Mouse (Mus musculus): Measurements from ENCODE around the gene Tmeff2. TPM values are rescaled to one million over a fixed set of nuclear protein-coding genes. Genes with fewer than 3 reads are reported as not detected.

Gene Tmeff2
- polyA plus RNA-seq, 1 experiment from 2014 or later, result 7.0 TPM

DNA sequence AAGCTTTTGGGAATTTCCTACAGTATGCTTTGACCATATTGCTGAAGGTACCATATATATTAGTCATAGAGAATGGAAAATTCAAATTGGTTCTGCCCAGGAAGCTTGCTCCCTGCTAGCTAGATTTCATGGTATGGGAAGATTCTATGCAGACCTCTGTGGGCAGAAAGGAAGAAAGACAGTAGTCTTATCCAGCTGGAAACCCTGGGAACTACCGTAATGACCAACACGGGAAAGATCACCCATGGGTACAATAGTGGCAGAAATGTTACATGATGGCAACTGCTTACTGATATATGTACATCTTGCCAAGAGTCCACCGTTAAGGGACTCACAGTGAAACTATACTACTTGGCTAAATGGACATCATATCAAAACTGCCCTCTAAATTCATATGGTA, 189.4 kb downstream of the Tmeff2 start:
- Histone ChIP-seq H3K27ac (ENCODE audit: low read depth, low read length) (no peak overlapping the region), H3K27me3 (ENCODE audit: control insufficient read depth, insufficient read depth, low read length) (no peaks in the 10 kb centered on the region), H3K4me2 (no peak overlapping the region), H3K36me3 (ENCODE audit: control insufficient read depth, insufficient read depth, low read length) (no peaks in the 10 kb centered on the region), H3K4me1 (ENCODE audit: control insufficient read depth, insufficient read depth, low read length) (no peaks in the 10 kb centered on the region), H3K4me3 (ENCODE audit: low read depth, low read length) (no peak overlapping the region), H3K9me3 (ENCODE audit: control insufficient read depth, low read length) (no peaks in the 10 kb centered on the region), H3K9ac (ENCODE audit: low read length) (no peak overlapping the region)
- DNase-seq (ENCODE audit: low spot score, missing footprints) (no peak), ATAC-seq (ENCODE audit: low FRiP score) (no peak)
- 86% methylated on average over 3 of the region's 3 CpGs for WGBS

DNA sequence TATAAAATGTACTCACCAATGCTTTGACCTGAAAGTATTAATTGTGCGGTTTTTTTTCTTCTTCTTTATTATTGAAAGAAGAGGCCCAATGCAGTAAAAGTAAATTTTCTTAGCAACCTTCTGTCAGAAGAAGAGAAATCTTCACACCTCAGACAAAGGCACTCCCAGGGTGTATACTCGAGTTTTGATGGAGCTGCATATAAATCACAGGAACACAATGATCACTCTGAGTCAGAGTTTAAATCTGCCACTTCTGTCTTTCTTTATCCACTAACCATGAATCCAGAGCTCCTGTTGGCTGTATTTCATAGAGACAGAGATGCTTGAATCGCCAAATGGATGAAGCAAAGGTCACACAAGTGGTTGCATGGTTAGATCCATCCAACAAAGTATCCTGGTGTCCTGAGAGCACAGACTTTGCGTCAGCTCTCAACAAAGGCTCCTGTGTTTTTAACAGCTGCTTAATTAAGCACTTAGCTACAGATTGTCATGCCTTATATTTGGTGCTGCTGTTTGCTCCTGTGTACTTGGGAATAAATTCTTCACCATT, 189.8 kb downstream of the Tmeff2 start:
- ATAC-seq (ENCODE audit: low FRiP score) (no peak), DNase-seq (ENCODE audit: low spot score, missing footprints) (no peak)
- no peaks in the 10 kb centered on the region for H3K36me3 ChIP-seq (ENCODE audit: control insufficient read depth, insufficient read depth, low read length)
- no peak overlapping the region for H3K27ac ChIP-seq (ENCODE audit: low read depth, low read length)
- H3K4me3 ChIP-seq (ENCODE audit: low read depth, low read length), result no peak overlapping the region
- no peaks in the 10 kb centered on the region for H3K4me1 ChIP-seq (ENCODE audit: control insufficient read depth, insufficient read depth, low read length)
- H3K9ac ChIP-seq (ENCODE audit: low read length), result no peak overlapping the region
- 87% methylated on average over 4 of the region's 4 CpGs for WGBS
- no peaks in the 10 kb centered on the region for H3K27me3 ChIP-seq (ENCODE audit: control insufficient read depth, insufficient read depth, low read length)
- H3K4me2 ChIP-seq, result no peak overlapping the region
- H3K9me3 ChIP-seq (ENCODE audit: control insufficient read depth, low read length), result no peaks in the 10 kb centered on the region

DNA sequence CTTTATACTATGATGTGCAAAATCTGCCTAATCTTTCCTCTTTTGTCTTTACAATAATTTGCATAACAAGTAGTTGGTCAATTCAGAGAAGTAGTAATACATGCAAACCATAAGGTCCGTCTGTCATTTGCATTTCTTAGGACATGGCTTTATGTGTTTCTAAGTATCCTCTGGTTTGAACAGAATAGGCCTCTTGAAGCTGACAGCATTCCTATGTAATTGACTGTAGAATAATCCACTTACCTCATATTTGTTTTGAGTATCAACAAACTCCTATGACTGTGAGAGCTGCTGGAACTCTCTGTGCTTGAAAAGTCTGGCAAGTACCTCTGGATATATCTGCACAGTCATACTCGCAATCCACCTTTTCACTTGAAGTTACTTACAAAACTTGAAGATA, 194.3 kb downstream of the Tmeff2 start:
- Histone ChIP-seq H3K4me1 (ENCODE audit: control insufficient read depth, insufficient read depth, low read length) (no peaks in the 10 kb centered on the region), H3K27me3 (ENCODE audit: control insufficient read depth, insufficient read depth, low read length) (no peaks in the 10 kb centered on the region), H3K36me3 (ENCODE audit: control insufficient read depth, insufficient read depth, low read length) (no peaks in the 10 kb centered on the region), H3K27ac (ENCODE audit: low read depth, low read length) (no peak overlapping the region), H3K4me3 (ENCODE audit: low read depth, low read length) (no peak overlapping the region), H3K9me3 (ENCODE audit: control insufficient read depth, low read length) (no peaks in the 10 kb centered on the region), H3K9ac (ENCODE audit: low read length) (no peak overlapping the region), H3K4me2 (no peak overlapping the region)
- ATAC-seq (ENCODE audit: low FRiP score), result no peak
- 66% methylated on average over 2 of the region's 2 CpGs for WGBS
- DNase-seq (ENCODE audit: low spot score, missing footprints), result no peak

DNA sequence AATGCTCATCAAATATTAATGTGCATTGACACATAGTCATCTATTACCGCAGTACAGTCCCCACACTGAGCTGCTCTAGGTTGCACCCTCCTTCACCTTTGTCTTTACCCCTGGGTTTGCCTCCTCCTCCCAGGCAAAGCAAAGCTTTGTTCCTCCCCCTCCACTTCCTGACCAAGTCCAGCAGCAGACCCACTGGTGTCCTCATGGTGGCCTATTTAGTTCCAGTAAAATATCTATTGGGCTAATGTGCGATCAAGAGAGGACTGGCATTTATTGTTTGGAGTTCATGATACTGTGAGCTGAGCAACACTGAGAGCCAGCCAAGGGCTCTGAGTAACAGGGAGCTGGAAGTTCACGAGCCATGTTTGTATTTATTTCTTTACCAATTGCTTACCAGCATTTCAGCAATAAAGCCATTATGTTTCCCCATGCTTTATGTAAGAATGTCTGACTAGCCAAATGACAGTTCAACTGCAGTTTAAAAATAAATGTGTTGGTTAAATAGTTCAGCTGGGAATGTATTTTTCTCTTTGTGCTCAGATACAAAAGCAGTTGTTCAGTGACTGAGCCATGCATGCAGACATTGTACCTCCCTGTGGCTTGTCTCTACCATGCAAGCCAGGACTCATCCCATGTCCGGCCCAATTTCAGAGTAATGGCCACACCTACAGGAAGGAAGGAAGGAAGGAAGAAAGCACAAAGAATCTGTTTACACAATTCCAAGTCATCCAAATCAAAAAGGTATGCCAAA, 196.6 kb downstream of the Tmeff2 start:
- no peak for DNase-seq (ENCODE audit: low spot score, missing footprints)
- Histone ChIP-seq H3K9ac (ENCODE audit: low read length) (no peak overlapping the region), H3K4me3 (ENCODE audit: low read depth, low read length) (no peak overlapping the region), H3K4me2 (no peak overlapping the region), H3K36me3 (ENCODE audit: control insufficient read depth, insufficient read depth, low read length) (no peaks in the 10 kb centered on the region), H3K4me1 (ENCODE audit: control insufficient read depth, insufficient read depth, low read length) (no peaks in the 10 kb centered on the region), H3K27ac (ENCODE audit: low read depth, low read length) (no peak overlapping the region), H3K9me3 (ENCODE audit: control insufficient read depth, low read length) (no peaks in the 10 kb centered on the region), H3K27me3 (ENCODE audit: control insufficient read depth, insufficient read depth, low read length) (no peaks in the 10 kb centered on the region)
- 84% methylated on average over 4 of the region's 4 CpGs for WGBS
- peak; percentile 63; the same call in 1 of the 2 replicates for ATAC-seq (ENCODE audit: low FRiP score)

DNA sequence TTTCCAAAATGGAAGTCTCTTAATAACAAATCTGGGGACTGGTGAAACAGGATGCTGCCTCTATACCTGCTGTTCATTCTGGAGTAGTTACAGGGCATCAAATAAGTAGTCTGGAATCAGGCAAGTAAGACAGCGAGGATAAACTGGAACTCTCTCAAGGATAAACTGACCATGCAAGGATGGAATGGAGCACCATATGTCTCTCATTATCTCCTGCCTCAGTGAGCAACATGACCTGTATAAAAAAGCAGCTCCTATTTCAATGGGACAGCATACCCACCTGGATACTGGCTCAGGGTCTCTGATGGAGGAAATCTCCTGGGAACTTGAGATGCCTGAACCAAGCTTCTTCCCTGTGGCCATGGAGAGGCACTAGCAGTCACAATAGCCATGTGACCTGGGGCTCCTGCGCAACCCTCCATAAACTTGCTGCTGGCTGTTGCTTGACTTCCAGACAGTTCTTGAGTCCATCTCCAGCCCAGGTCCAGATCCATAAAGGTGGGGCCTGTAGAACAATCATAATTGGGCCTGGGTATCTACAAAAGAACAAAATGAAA, 200.7 kb downstream of the Tmeff2 start:
- Histone ChIP-seq H3K4me3 (ENCODE audit: low read depth, low read length) (no peak overlapping the region), H3K4me1 (ENCODE audit: control insufficient read depth, insufficient read depth, low read length) (no peaks in the 10 kb centered on the region), H3K9ac (ENCODE audit: low read length) (no peak overlapping the region), H3K36me3 (ENCODE audit: control insufficient read depth, insufficient read depth, low read length) (no peaks in the 10 kb centered on the region), H3K27me3 (ENCODE audit: control insufficient read depth, insufficient read depth, low read length) (no peaks in the 10 kb centered on the region), H3K4me2 (no peak overlapping the region), H3K27ac (ENCODE audit: low read depth, low read length) (no peak overlapping the region), H3K9me3 (ENCODE audit: control insufficient read depth, low read length) (no peaks in the 10 kb centered on the region)
- no peak for DNase-seq (ENCODE audit: low spot score, missing footprints)
- no peak for ATAC-seq (ENCODE audit: low FRiP score)
- WGBS, result 94% methylated on average over 2 of the region's 2 CpGs

DNA sequence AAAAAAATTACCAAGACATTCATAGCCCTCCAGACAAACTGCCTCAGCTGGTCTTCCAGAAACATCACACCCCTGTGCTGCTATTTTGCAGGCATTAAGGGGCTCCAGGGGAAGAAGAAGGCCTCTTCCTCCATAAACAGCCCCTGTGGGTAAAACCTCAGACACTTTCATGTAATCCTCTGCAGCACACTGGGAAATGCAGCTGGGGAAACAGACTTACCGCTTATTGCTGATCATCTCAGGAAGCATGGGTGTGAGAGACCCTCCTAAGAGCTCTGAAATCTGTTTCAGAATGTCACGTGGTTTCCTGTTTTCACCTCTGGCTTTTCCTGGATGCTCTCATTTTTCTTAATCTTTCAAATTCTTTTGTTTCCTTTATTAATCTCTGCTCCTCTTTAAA, 204.3 kb downstream of the Tmeff2 start:
- no peaks in the 10 kb centered on the region for H3K4me1 ChIP-seq (ENCODE audit: control insufficient read depth, insufficient read depth, low read length)
- no peaks in the 10 kb centered on the region for H3K9me3 ChIP-seq (ENCODE audit: control insufficient read depth, low read length)
- H3K36me3 ChIP-seq (ENCODE audit: control insufficient read depth, insufficient read depth, low read length), result no peaks in the 10 kb centered on the region
- H3K27me3 ChIP-seq (ENCODE audit: control insufficient read depth, insufficient read depth, low read length), result no peaks in the 10 kb centered on the region
- H3K4me2 ChIP-seq, result no peak overlapping the region
- WGBS, result 77% methylated on average over 2 of the region's 2 CpGs
- H3K27ac ChIP-seq (ENCODE audit: low read depth, low read length), result no peak overlapping the region
- H3K4me3 ChIP-seq (ENCODE audit: low read depth, low read length), result no peak overlapping the region
- DNase-seq (ENCODE audit: low spot score, missing footprints) (no peak), ATAC-seq (ENCODE audit: low FRiP score) (no peak)
- no peak overlapping the region for H3K9ac ChIP-seq (ENCODE audit: low read length)

DNA sequence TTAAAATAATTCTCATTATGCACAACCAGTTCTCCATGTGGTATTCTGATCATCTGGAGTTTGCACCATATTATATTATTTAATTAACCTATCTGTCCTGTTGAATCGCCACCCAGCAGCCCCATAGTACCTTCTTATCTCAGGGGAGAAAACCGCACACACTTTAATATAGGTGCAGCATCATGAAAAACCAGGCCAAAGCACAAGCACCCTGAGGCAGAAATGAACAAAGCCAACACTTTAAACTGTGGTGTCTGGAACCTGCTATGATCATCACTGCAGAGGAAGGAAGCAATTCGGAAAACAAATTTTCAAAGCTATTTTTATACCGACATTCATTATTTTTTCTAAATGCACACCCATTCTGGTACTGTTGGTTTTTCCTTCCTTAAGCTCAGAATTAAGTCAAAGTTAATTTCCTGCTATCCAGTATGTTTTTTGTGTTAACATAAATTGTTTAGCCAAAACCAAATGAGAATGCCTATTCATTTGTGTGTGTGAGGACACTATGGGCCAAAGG, 206.0 kb downstream of the Tmeff2 start:
- H3K4me3 ChIP-seq (ENCODE audit: low read depth, low read length), result no peak overlapping the region
- no peak overlapping the region for H3K4me2 ChIP-seq
- H3K9me3 ChIP-seq (ENCODE audit: control insufficient read depth, low read length), result no peaks in the 10 kb centered on the region
- WGBS, result 91% methylated on average over 4 of the region's 4 CpGs
- ATAC-seq (ENCODE audit: low FRiP score), result no peak
- no peaks in the 10 kb centered on the region for H3K4me1 ChIP-seq (ENCODE audit: control insufficient read depth, insufficient read depth, low read length)
- no peak for DNase-seq (ENCODE audit: low spot score, missing footprints)
- H3K36me3 ChIP-seq (ENCODE audit: control insufficient read depth, insufficient read depth, low read length), result no peaks in the 10 kb centered on the region
- no peak overlapping the region for H3K27ac ChIP-seq (ENCODE audit: low read depth, low read length)
- no peak overlapping the region for H3K9ac ChIP-seq (ENCODE audit: low read length)
- no peaks in the 10 kb centered on the region for H3K27me3 ChIP-seq (ENCODE audit: control insufficient read depth, insufficient read depth, low read length)

DNA sequence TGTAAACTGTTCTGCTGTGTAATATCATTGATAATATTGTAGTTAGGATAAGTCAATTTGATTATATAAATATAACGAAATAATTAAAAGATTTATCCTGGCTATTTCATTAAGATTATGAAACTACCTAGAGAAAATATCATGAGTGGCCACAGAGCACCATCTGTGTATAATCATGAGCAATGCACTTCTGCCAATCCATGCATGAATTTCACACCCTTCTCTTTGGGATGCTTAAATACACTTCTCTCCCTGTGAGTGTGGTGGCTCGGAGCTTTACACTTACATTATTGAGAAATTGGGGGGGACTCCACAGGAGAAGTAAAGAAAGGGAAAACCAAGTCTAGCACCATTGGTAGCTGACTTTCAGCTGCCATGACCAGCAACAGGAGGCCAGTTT, 206.9 kb downstream of the Tmeff2 start:
- ATAC-seq (ENCODE audit: low FRiP score), result no peak

DNA sequence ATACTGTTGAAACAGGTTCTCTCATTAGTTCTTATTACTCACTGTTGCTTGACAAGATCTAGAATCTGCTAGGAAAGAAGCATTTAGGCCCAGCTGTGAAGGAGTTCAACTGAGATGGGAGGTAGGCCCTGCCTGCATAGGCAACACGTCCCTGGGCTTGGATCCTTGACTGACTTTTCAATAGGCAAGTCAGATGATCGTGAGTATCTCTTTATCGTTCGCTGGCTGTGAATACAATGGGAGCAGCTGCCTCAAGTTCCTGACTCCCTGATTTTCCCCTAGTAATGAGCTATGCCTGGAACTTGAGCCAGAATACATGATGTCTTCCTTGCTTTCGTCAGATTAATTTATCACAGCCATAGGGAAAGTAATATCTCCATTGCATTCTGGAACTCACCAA, 214.3 kb downstream of the Tmeff2 start:
- H3K4me2 ChIP-seq, result no peak overlapping the region
- no peaks in the 10 kb centered on the region for H3K4me1 ChIP-seq (ENCODE audit: control insufficient read depth, insufficient read depth, low read length)
- WGBS, result 73% methylated on average over 5 of the region's 5 CpGs
- H3K27ac ChIP-seq (ENCODE audit: low read depth, low read length), result no peak overlapping the region
- H3K27me3 ChIP-seq (ENCODE audit: control insufficient read depth, insufficient read depth, low read length), result no peaks in the 10 kb centered on the region
- no peaks in the 10 kb centered on the region for H3K9me3 ChIP-seq (ENCODE audit: control insufficient read depth, low read length)
- no peak overlapping the region for H3K9ac ChIP-seq (ENCODE audit: low read length)
- DNase-seq (ENCODE audit: low spot score, missing footprints), result no peak
- ATAC-seq (ENCODE audit: low FRiP score), result no peak
- H3K36me3 ChIP-seq (ENCODE audit: control insufficient read depth, insufficient read depth, low read length), result no peaks in the 10 kb centered on the region
- H3K4me3 ChIP-seq (ENCODE audit: low read depth, low read length), result no peak overlapping the region

More for the DNA sequence above, 206.9 kb downstream of the Tmeff2 start:
- Histone ChIP-seq H3K27me3 (ENCODE audit: control insufficient read depth, insufficient read depth, low read length) (no peaks in the 10 kb centered on the region), H3K9me3 (ENCODE audit: control insufficient read depth, low read length) (no peaks in the 10 kb centered on the region), H3K27ac (ENCODE audit: low read depth, low read length) (no peak overlapping the region), H3K9ac (ENCODE audit: low read length) (no peak overlapping the region), H3K4me1 (ENCODE audit: control insufficient read depth, insufficient read depth, low read length) (no peaks in the 10 kb centered on the region), H3K36me3 (ENCODE audit: control insufficient read depth, insufficient read depth, low read length) (no peaks in the 10 kb centered on the region), H3K4me3 (ENCODE audit: low read depth, low read length) (no peak overlapping the region), H3K4me2 (no peak overlapping the region)
- 68% methylated on average over 2 of the region's 2 CpGs for WGBS
- DNase-seq (ENCODE audit: low spot score, missing footprints), result no peak
